In the genomic region with DNA sequence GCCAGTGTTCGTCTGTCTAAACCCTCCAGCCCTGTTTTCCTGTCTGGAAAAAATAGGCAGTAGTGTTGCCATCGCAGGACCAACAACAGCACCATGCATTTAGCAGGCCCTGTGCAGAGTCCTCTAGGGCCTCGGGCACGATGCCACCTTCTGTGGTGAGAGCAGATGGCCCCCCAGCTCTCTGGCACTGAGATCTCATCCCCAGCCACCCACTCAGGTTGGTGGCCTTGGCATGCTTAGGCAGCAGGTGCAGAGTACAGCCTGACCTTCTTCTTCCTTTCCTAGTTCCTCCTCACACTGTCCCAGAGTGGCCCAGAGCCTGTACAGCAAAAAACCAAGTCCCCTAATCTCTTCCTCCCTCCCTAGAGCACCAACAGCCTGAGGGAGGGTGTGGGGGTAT, we compare ENCODE assay signal across 29 mouse cellular contexts. TPM values are rescaled to one million over a fixed set of nuclear protein-coding genes. Genes with fewer than 3 reads are reported as not detected.
A peak's percentile ranks its signal among the peaks of the same experiment; 100 is the strongest.
DNase-seq lines count a peak whose midpoint lies in the region; ATAC-seq and TF ChIP-seq lines count a peak whose summit lies in the region.
"Had no signal": no experiment of that assay in that cellular context is flagged by ENCODE, and none has a peak within 500 bp of the region (broad histone marks: within the 10 kb centered on the region; RNA-seq: fewer than 3 reads in every experiment).

No protein-coding gene starts in this region.

- ATAC-seq in hindbrain, postnatal 0 days, result no peak
- no peak for ATAC-seq in hindbrain, embryonic 11.5 days (ENCODE audit: low FRiP score)
- ATAC-seq: inflammation-experienced regulatory T-cells, adult 6 months; midbrain, embryonic 15.5 days had no signal

- H3K4me1 ChIP-seq in hindbrain, postnatal 0 days (ENCODE audit: insufficient read depth, low read length), result no peaks in the 10 kb centered on the region; the same call in 1 of the 2 replicates
- H3K4me1 ChIP-seq in hindbrain, embryonic 11.5 days (replicated peaks; ENCODE audit: control insufficient read depth, insufficient read depth, low read length), result peaks cover 6% of the 10 kb centered on the region

- no peak overlapping the region for H3K9ac ChIP-seq in hindbrain, postnatal 0 days (replicated peaks; ENCODE audit: low read length)
- H3K9ac ChIP-seq in hindbrain, embryonic 11.5 days (ENCODE audit: low read depth, low read length), result no peak overlapping the region
- H3K9ac ChIP-seq: forebrain, embryonic 12.5 days; hindbrain, embryonic 14.5 days; kidney, embryonic 15.5 days; limb, embryonic 13.5 days; lung, embryonic 15.5 days; midbrain, embryonic 15.5 days had no signal

- no peaks in the 10 kb centered on the region for H3K9me3 ChIP-seq in hindbrain, postnatal 0 days (ENCODE audit: low read length)
- no peaks in the 10 kb centered on the region for H3K9me3 ChIP-seq in hindbrain, embryonic 11.5 days (ENCODE audit: control insufficient read depth, low read length)
- H3K9me3 ChIP-seq: forebrain, embryonic 12.5 days; kidney, embryonic 15.5 days; limb, embryonic 13.5 days; lung, embryonic 15.5 days; midbrain, embryonic 10.5 days; midbrain, embryonic 15.5 days had no signal

- no peak for TF ChIP-seq CTCF in hindbrain, postnatal 0 days (IDR thresholded peaks at IDR 0.05; ENCODE audit: low read depth)

- peak; percentile 31 for DNase-seq in hindbrain, postnatal 0 days (ENCODE audit: low spot score)
- DNase-seq in hindbrain, embryonic 11.5 days (ENCODE audit: low spot score), result no peak
- DNase-seq in cerebellum, adult 18-20 months, result peak; percentile 97
- peak; percentile 91 to 96 for DNase-seq in cerebellum, postnatal 10 days
- DNase-seq in right cerebral cortex, postnatal 36 days (ENCODE audit: low spot score in 2 of 2), result no peak
- DNase-seq in urinary bladder, postnatal 10 days (ENCODE audit: low spot score), result no peak
- no peak for DNase-seq in thymus, postnatal 14 days
- DNase-seq: adrenal gland, adult 8-10 months; gastrocnemius, postnatal 25 days; heart, adult 11 months; heart, postnatal 4 days; kidney, adult 18-20 months; kidney, postnatal 25 days; right cerebral cortex, postnatal 25 days; spleen, adult 18-20 months; thymus, adult 2 months had no signal

- H3K4me2 ChIP-seq in hindbrain, postnatal 0 days (ENCODE audit: low read depth, low read length), result no peak overlapping the region
- H3K4me2 ChIP-seq in hindbrain, embryonic 11.5 days (replicated peaks; ENCODE audit: low read depth, low read length), result no peak overlapping the region
- H3K4me2 ChIP-seq: forebrain, embryonic 12.5 days; heart, embryonic 11.5 days; hindbrain, embryonic 14.5 days; kidney, embryonic 15.5 days; limb, embryonic 13.5 days; liver, embryonic 11.5 days; lung, embryonic 15.5 days; midbrain, embryonic 15.5 days had no signal

- WGBS in hindbrain, postnatal 0 days, result 52% methylated on average over 4 of the region's 4 CpGs
- WGBS in hindbrain, embryonic 11.5 days, result 85% methylated on average over 4 of the region's 4 CpGs

- H3K36me3 ChIP-seq in hindbrain, postnatal 0 days (ENCODE audit: insufficient read depth, low read length), result no peaks in the 10 kb centered on the region
- H3K36me3 ChIP-seq in hindbrain, embryonic 11.5 days (ENCODE audit: control insufficient read depth, insufficient read depth, low read length), result no peaks in the 10 kb centered on the region
- H3K36me3 ChIP-seq: forebrain, embryonic 12.5 days; kidney, embryonic 15.5 days; limb, embryonic 13.5 days; lung, embryonic 15.5 days; midbrain, embryonic 10.5 days; midbrain, embryonic 15.5 days had no signal

- H3K27ac ChIP-seq in hindbrain, postnatal 0 days, result no peak overlapping the region
- H3K27ac ChIP-seq in hindbrain, embryonic 11.5 days (ENCODE audit: low read depth, low read length), result no peak overlapping the region
- H3K27ac ChIP-seq: forebrain, embryonic 12.5 days; hindbrain, embryonic 14.5 days; kidney, embryonic 15.5 days; limb, embryonic 13.5 days; lung, embryonic 15.5 days; midbrain, embryonic 10.5 days; midbrain, embryonic 15.5 days had no signal

- no peaks in the 10 kb centered on the region for H3K27me3 ChIP-seq in hindbrain, postnatal 0 days (ENCODE audit: insufficient read depth, low read length)
- peaks cover 27% of the 10 kb centered on the region for H3K27me3 ChIP-seq in hindbrain, embryonic 11.5 days (ENCODE audit: control insufficient read depth, insufficient read depth, low read length)

- H3K4me3 ChIP-seq in hindbrain, postnatal 0 days (ENCODE audit: low read length), result no peak overlapping the region
- H3K4me3 ChIP-seq in hindbrain, embryonic 11.5 days (ENCODE audit: low read depth, low read length), result no peak overlapping the region
- H3K4me3 ChIP-seq: erythroblast, embryonic 14.5 days; forebrain, embryonic 12.5 days; kidney, embryonic 15.5 days; limb, embryonic 13.5 days; lung, embryonic 15.5 days; midbrain, embryonic 10.5 days; midbrain, embryonic 15.5 days had no signal

RNA-seq across cellular contexts. Expression of a gene that starts 3.4 kb away (rescaled TPM):
- 38.2 and 55.7 TPM in 2 replicates for total RNA-seq in hindbrain, postnatal 0 days (2014; rRNA removed)
- polyA plus RNA-seq in hindbrain, postnatal 0 days (2015; fragmentation: Nextera tagmentation; extraction: Ambion mirVana), result 20.4 and 23.1 TPM in 2 replicates
- polyA plus RNA-seq in hindbrain, embryonic 11.5 days (2014; fragmentation: Nextera tagmentation; extraction: Ambion mirVana), result 3.3 and 3.4 TPM in 2 replicates
- total RNA-seq: CH12.LX; neutrophil, adult 5-6 weeks had no signal
- polyA plus RNA-seq: inflammation-experienced regulatory T-cells, adult 6 months had no signal

RNA-seq across cellular contexts. Expression of a gene that starts 34.0 kb away (rescaled TPM):
- total RNA-seq in hindbrain, postnatal 0 days (2014; rRNA removed), result 10.6 and 16.7 TPM in 2 replicates
- 7.4 and 8.7 TPM in 2 replicates for polyA plus RNA-seq in hindbrain, postnatal 0 days (2015; fragmentation: Nextera tagmentation; extraction: Ambion mirVana)
- 7.8 and 8.3 TPM in 2 replicates for polyA plus RNA-seq in hindbrain, embryonic 11.5 days (2014; fragmentation: Nextera tagmentation; extraction: Ambion mirVana)

Comparison
In these comparisons a context has a peak if more than half of its experiments do, and no peak if none do; other contexts are left out.
1. DNase-seq: peak in hindbrain, postnatal 0 days (single experiment), cerebellum, adult 18-20 months (2 of 2) and cerebellum, postnatal 10 days (2 of 2); none in hindbrain, embryonic 11.5 days (single experiment), right cerebral cortex, postnatal 36 days (0 of 2), urinary bladder, postnatal 10 days (single experiment) and thymus, postnatal 14 days (single experiment).